Mouse (Mus musculus): ENCODE results near the gene Atp1a1.

The Atp1a1 gene

GRCm38 (mm10) chr3:101604550-101605223, at the start of gene Atp1a1:
TSS of gene Atp1a1 (minus strand) at chr3:101604684.
- peak; percentile 98 for DNase-seq (ENCODE audit: low read depth, low spot score)

GRCm38 (mm10) chr3:101653446-101653845, 49.0 kb upstream of the Atp1a1 start:
- DNase-seq (ENCODE audit: low read depth, low spot score): no peak

- DNase-seq (ENCODE audit: low read depth, low spot score): no peak
Measured at GRCm38 (mm10) chr3:101652967-101653366, 48.5 kb upstream of the Atp1a1 start.

- DNase-seq (ENCODE audit: low read depth, low spot score): no peak
Measured at GRCm38 (mm10) chr3:101650328-101650727, 45.8 kb upstream of the Atp1a1 start.

GRCm38 (mm10) chr3:101649271-101649670, 44.8 kb upstream of the Atp1a1 start:
- DNase-seq (ENCODE audit: low read depth, low spot score): no peak

GRCm38 (mm10) chr3:101648096-101648793, 43.8 kb upstream of the Atp1a1 start:
- DNase-seq (ENCODE audit: low read depth, low spot score): no peak

- DNase-seq (ENCODE audit: low read depth, low spot score): no peak
Measured at GRCm38 (mm10) chr3:101646806-101647205, 42.3 kb upstream of the Atp1a1 start.

GRCm38 (mm10) chr3:101645569-101646106, 41.2 kb upstream of the Atp1a1 start:
- no peak for DNase-seq (ENCODE audit: low read depth, low spot score)

- DNase-seq (ENCODE audit: low read depth, low spot score): no peak
Measured at GRCm38 (mm10) chr3:101644062-101644802, 39.7 kb upstream of the Atp1a1 start.

GRCm38 (mm10) chr3:101643264-101643663, 38.8 kb upstream of the Atp1a1 start:
- no peak for DNase-seq (ENCODE audit: low read depth, low spot score)

- DNase-seq (ENCODE audit: low read depth, low spot score): no peak
Measured at GRCm38 (mm10) chr3:101638223-101638622, 33.7 kb upstream of the Atp1a1 start.

- no peak for DNase-seq (ENCODE audit: low read depth, low spot score)
Measured at GRCm38 (mm10) chr3:101636510-101636909, 32.0 kb upstream of the Atp1a1 start.

- DNase-seq (ENCODE audit: low read depth, low spot score): no peak
Measured at GRCm38 (mm10) chr3:101636086-101636485, 31.6 kb upstream of the Atp1a1 start.

- DNase-seq (ENCODE audit: low read depth, low spot score): no peak
Measured at GRCm38 (mm10) chr3:101634141-101634900, 29.8 kb upstream of the Atp1a1 start.

GRCm38 (mm10) chr3:101628255-101628654, 23.8 kb upstream of the Atp1a1 start:
- DNase-seq (ENCODE audit: low read depth, low spot score): no peak

- DNase-seq (ENCODE audit: low read depth, low spot score): no peak
Measured at GRCm38 (mm10) chr3:101624287-101624686, 19.8 kb upstream of the Atp1a1 start.

GRCm38 (mm10) chr3:101619017-101619416, 14.5 kb upstream of the Atp1a1 start:
- no peak for DNase-seq (ENCODE audit: low read depth, low spot score)

GRCm38 (mm10) chr3:101618505-101618904, 14.0 kb upstream of the Atp1a1 start:
- no peak for DNase-seq (ENCODE audit: low read depth, low spot score)

GRCm38 (mm10) chr3:101617451-101617850, 13.0 kb upstream of the Atp1a1 start:
- no peak for DNase-seq (ENCODE audit: low read depth, low spot score)

- DNase-seq (ENCODE audit: low read depth, low spot score): no peak
Measured at GRCm38 (mm10) chr3:101617007-101617406, 12.5 kb upstream of the Atp1a1 start.

GRCm38 (mm10) chr3:101615856-101616255, 11.4 kb upstream of the Atp1a1 start:
- no peak for DNase-seq (ENCODE audit: low read depth, low spot score)

All from ES-CJ7 (cell line).